In the genomic region with DNA sequence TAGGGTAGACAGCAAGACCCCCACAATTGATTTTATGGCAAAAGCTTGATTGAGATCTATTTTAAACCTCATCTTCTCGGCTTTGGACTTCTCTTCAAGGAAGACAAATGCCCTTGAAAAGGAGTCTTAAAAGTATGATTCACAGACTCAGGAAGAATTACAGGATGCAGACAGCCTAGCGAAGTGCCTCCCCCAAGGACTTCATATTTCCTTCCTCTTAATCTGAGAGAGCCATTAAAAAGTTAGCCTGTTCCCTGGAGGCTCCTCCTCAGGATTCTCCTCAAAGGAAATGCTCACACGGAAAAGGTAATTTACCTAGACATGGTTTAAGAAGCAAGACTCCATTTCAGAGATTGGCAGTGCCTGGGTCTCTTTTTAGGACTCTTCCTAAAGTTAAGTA, we compare ENCODE assay signal across 23 mouse cellular contexts.
DNase-seq lines count a peak whose midpoint lies in the region; ATAC-seq lines count a peak whose summit lies in the region.
"Had no signal": no experiment of that assay in that cellular context is flagged by ENCODE, and none has a peak within 500 bp of the region (broad histone marks: within the 10 kb centered on the region; RNA-seq: fewer than 3 reads in every experiment).

No protein-coding gene starts in this region.

- DNase-seq in embryonic facial prominence, embryonic 14.5 days (ENCODE audit: low spot score) = no peak
- no peak for DNase-seq in embryonic facial prominence, embryonic 10.5 days (ENCODE audit: low spot score)
- no peak for DNase-seq in heart, postnatal 25 days (ENCODE audit: low spot score)
- no peak for DNase-seq in kidney, adult 18-20 months
- DNase-seq in 416B (ENCODE audit: low read depth) = peak; percentile 9
- DNase-seq in frontal cortex, postnatal 25 days (ENCODE audit: low spot score in 2 of 2) = no peak
- DNase-seq: adrenal gland, postnatal 14 days; cerebellum, adult 8-10 months; cerebellum, postnatal 36 days; embryo, embryonic 11 days; gastrocnemius, postnatal 14 days; liver, postnatal 0 days; lung, postnatal 36 days; thymus, postnatal 25 days had no signal

- peak overlapping the region; percentile 39; the same call in 1 of the 2 replicates for H3K27ac ChIP-seq in embryonic facial prominence, embryonic 14.5 days (replicated peaks; ENCODE audit: low read depth, low read length)
- H3K27ac ChIP-seq in embryonic facial prominence, embryonic 10.5 days (replicated peaks) = no peak overlapping the region
- H3K27ac ChIP-seq in heart, embryonic 12.5 days (ENCODE audit: poor library complexity, severe bottlenecking) = peak overlapping the region; percentile 46; the same call in 1 of the 2 replicates
- H3K27ac ChIP-seq in kidney, embryonic 16.5 days (ENCODE audit: low read length) = peak overlapping the region; percentile 96
- H3K27ac ChIP-seq: embryonic facial prominence, embryonic 15.5 days; hindbrain, embryonic 12.5 days; midbrain, embryonic 13.5 days had no signal

- no peaks in the 10 kb centered on the region for H3K9me3 ChIP-seq in embryonic facial prominence, embryonic 14.5 days (ENCODE audit: control insufficient read depth, low read length)
- no peaks in the 10 kb centered on the region for H3K9me3 ChIP-seq in embryonic facial prominence, embryonic 10.5 days
- no peaks in the 10 kb centered on the region for H3K9me3 ChIP-seq in heart, embryonic 12.5 days (replicated peaks)
- no peaks in the 10 kb centered on the region for H3K9me3 ChIP-seq in kidney, embryonic 16.5 days (ENCODE audit: low read length)
- H3K9me3 ChIP-seq: embryonic facial prominence, embryonic 15.5 days; hindbrain, embryonic 12.5 days; limb, embryonic 12.5 days; megakaryocyte, embryonic 14.5 days; midbrain, embryonic 13.5 days had no signal

- WGBS in embryonic facial prominence, embryonic 14.5 days = 56% methylated on average over 3 of the region's 3 CpGs
- WGBS in embryonic facial prominence, embryonic 10.5 days = 65% methylated on average over 3 of the region's 3 CpGs
- 50% methylated on average over 3 of the region's 3 CpGs for WGBS in heart, embryonic 12.5 days
- 25% methylated on average over 3 of the region's 3 CpGs for WGBS in kidney, embryonic 16.5 days

- H3K27me3 ChIP-seq in embryonic facial prominence, embryonic 14.5 days (replicated peaks; ENCODE audit: control insufficient read depth, insufficient read depth, low read length) = no peaks in the 10 kb centered on the region
- no peaks in the 10 kb centered on the region for H3K27me3 ChIP-seq in embryonic facial prominence, embryonic 10.5 days (replicated peaks; ENCODE audit: low read depth, poor library complexity, severe bottlenecking)
- H3K27me3 ChIP-seq in heart, embryonic 12.5 days (replicated peaks) = peaks cover 8% of the 10 kb centered on the region
- no peaks in the 10 kb centered on the region for H3K27me3 ChIP-seq in kidney, embryonic 16.5 days (ENCODE audit: insufficient read depth, low read length)
- H3K27me3 ChIP-seq: embryonic facial prominence, embryonic 15.5 days; hindbrain, embryonic 12.5 days; limb, embryonic 12.5 days; megakaryocyte, embryonic 14.5 days; midbrain, embryonic 13.5 days had no signal

- H3K36me3 ChIP-seq in embryonic facial prominence, embryonic 14.5 days (ENCODE audit: control insufficient read depth, insufficient read depth, low read length) = no peaks in the 10 kb centered on the region
- H3K36me3 ChIP-seq in embryonic facial prominence, embryonic 10.5 days (replicated peaks) = no peaks in the 10 kb centered on the region
- H3K36me3 ChIP-seq in heart, embryonic 12.5 days = no peaks in the 10 kb centered on the region
- no peaks in the 10 kb centered on the region for H3K36me3 ChIP-seq in kidney, embryonic 16.5 days (ENCODE audit: insufficient read depth, low read length)
- H3K36me3 ChIP-seq: embryonic facial prominence, embryonic 15.5 days; hindbrain, embryonic 12.5 days; limb, embryonic 12.5 days; midbrain, embryonic 13.5 days had no signal

- H3K4me1 ChIP-seq in embryonic facial prominence, embryonic 14.5 days (ENCODE audit: control insufficient read depth, insufficient read depth, low read length) = peaks cover 9% of the 10 kb centered on the region
- H3K4me1 ChIP-seq in embryonic facial prominence, embryonic 10.5 days = peaks cover 16% of the 10 kb centered on the region
- peaks cover 11% of the 10 kb centered on the region; the same call in 1 of the 2 replicates for H3K4me1 ChIP-seq in heart, embryonic 12.5 days (replicated peaks)
- H3K4me1 ChIP-seq in kidney, embryonic 16.5 days (ENCODE audit: insufficient read depth, low read length) = peaks cover 57% of the 10 kb centered on the region
- H3K4me1 ChIP-seq: embryonic facial prominence, embryonic 15.5 days; midbrain, embryonic 13.5 days had no signal

- no peak overlapping the region for H3K9ac ChIP-seq in embryonic facial prominence, embryonic 14.5 days (ENCODE audit: low read depth, low read length)
- no peak overlapping the region for H3K9ac ChIP-seq in heart, embryonic 12.5 days
- no peak overlapping the region for H3K9ac ChIP-seq in kidney, embryonic 16.5 days (replicated peaks; ENCODE audit: low read length)
- H3K9ac ChIP-seq: embryonic facial prominence, embryonic 15.5 days; hindbrain, embryonic 12.5 days; limb, embryonic 12.5 days; liver, postnatal 0 days; midbrain, embryonic 13.5 days had no signal

- H3K4me3 ChIP-seq in embryonic facial prominence, embryonic 14.5 days (ENCODE audit: low read depth, low read length) = no peak overlapping the region
- no peak overlapping the region for H3K4me3 ChIP-seq in embryonic facial prominence, embryonic 10.5 days
- no peak overlapping the region for H3K4me3 ChIP-seq in heart, embryonic 12.5 days
- no peak overlapping the region for H3K4me3 ChIP-seq in kidney, embryonic 16.5 days (ENCODE audit: low read length)
- H3K4me3 ChIP-seq: embryonic facial prominence, embryonic 15.5 days; hindbrain, embryonic 12.5 days; limb, embryonic 12.5 days; megakaryocyte, embryonic 14.5 days; midbrain, embryonic 13.5 days had no signal

- H3K4me2 ChIP-seq in embryonic facial prominence, embryonic 14.5 days (ENCODE audit: low read depth, low read length) = no peak overlapping the region
- no peak overlapping the region for H3K4me2 ChIP-seq in heart, embryonic 12.5 days
- no peak overlapping the region for H3K4me2 ChIP-seq in kidney, embryonic 16.5 days (replicated peaks; ENCODE audit: low read depth, low read length)
- H3K4me2 ChIP-seq: embryonic facial prominence, embryonic 15.5 days; hindbrain, embryonic 12.5 days; limb, embryonic 12.5 days; liver, embryonic 11.5 days; midbrain, embryonic 13.5 days had no signal

- no peak for ATAC-seq in embryonic facial prominence, embryonic 14.5 days (ENCODE audit: low read depth)
- no peak for ATAC-seq in heart, embryonic 12.5 days (ENCODE audit: insufficient number of reproducible peaks, low FRiP score)
- ATAC-seq in kidney, embryonic 16.5 days (ENCODE audit: low FRiP score, low TSS enrichment) = no peak
- ATAC-seq: forebrain, embryonic 14.5 days; liver, postnatal 0 days; midbrain, embryonic 13.5 days had no signal

- intact Hi-C loops in heart, postnatal 25 days (cut with DNase I) = loop anchor here (5.0 kb wide), 1 partner anchor 183 kb away; no protein-coding TSS in a partner anchor
